In the genomic region with DNA sequence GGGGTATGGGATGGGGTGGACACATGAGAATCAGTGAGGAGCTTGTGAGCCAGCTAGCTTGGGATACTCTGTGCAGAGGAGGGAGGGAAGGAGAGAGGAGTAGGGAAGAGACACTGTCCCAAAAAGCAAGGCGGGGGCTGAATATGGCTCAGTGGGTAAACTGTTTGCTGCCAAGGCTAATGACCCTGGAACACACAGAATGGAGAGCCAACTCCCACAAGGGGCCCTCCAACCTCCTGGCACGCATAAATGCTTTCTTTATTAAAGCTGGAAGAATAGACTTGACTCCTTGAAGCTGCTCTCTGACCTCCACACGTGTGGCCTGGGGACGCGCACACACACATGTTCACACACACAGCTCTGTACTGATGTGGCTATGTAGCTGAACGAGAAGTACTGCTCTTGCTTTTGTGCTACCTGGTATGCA, we compare ENCODE assay signal across 15 mouse cellular contexts. TPM values are rescaled to one million over a fixed set of nuclear protein-coding genes. Genes with fewer than 3 reads are reported as not detected.
A peak's percentile ranks its signal among the peaks of the same experiment; 100 is the strongest.
DNase-seq lines count a peak whose midpoint lies in the region; ATAC-seq and TF ChIP-seq lines count a peak whose summit lies in the region.
"Had no signal": no experiment of that assay in that cellular context is flagged by ENCODE, and none has a peak within 500 bp of the region (broad histone marks: within the 10 kb centered on the region; RNA-seq: fewer than 3 reads in every experiment).

No protein-coding gene starts in this region.

- DNase-seq in forebrain, embryonic 10.5 days (ENCODE audit: extremely low spot score, low spot score): no peak
- DNase-seq in lung, postnatal 36 days: peak; percentile 12
- no peak for DNase-seq in lung, adult 2 months
- DNase-seq in ovary, postnatal 14 days (ENCODE audit: low spot score): peak; percentile 24
- no peak for DNase-seq in urinary bladder, postnatal 10 days (ENCODE audit: low spot score)
- DNase-seq in thymus, adult 18-20 months: no peak
- DNase-seq: cerebellum, postnatal 25 days; heart, adult 2 months; kidney, adult 18-20 months had no signal

- H3K4me3 ChIP-seq in forebrain, embryonic 16.5 days (replicated peaks; ENCODE audit: low read length): no peak overlapping the region
- H3K4me3 ChIP-seq in forebrain, embryonic 10.5 days: no peak overlapping the region
- no peak overlapping the region for H3K4me3 ChIP-seq in lung, adult 2 months (replicated peaks; ENCODE audit: extremely low read depth, low read depth, low read length)
- H3K4me3 ChIP-seq: heart, adult 2 months; layer of hippocampus, adult 2 months; liver, embryonic 15.5 days had no signal

- WGBS in forebrain, embryonic 16.5 days: 44% methylated on average over 6 of the region's 6 CpGs
- 87% methylated on average over 6 of the region's 6 CpGs for whole genome bisulfite sequencing in forebrain, embryonic 10.5 days
- WGBS in lung, adult 2 months: 74% methylated on average over 6 of the region's 6 CpGs

- TF ChIP-seq CTCF in lung, adult 2 months (IDR thresholded peaks at IDR 0.05; ENCODE audit: insufficient read depth, low read length): no peak

- H3K9me3 ChIP-seq in forebrain, embryonic 16.5 days (ENCODE audit: control insufficient read depth, low read length): no peaks in the 10 kb centered on the region
- H3K9me3 ChIP-seq in forebrain, embryonic 10.5 days: no peaks in the 10 kb centered on the region
- H3K9me3 ChIP-seq: liver, embryonic 15.5 days had no signal

- H3K4me2 ChIP-seq in forebrain, embryonic 16.5 days (ENCODE audit: low read length): no peak overlapping the region
- H3K4me2 ChIP-seq: liver, embryonic 15.5 days had no signal

- H3K27me3 ChIP-seq in forebrain, embryonic 16.5 days (replicated peaks; ENCODE audit: control insufficient read depth, insufficient read depth, low read length): no peaks in the 10 kb centered on the region
- H3K27me3 ChIP-seq in forebrain, embryonic 10.5 days (ENCODE audit: poor library complexity, severe bottlenecking): no peaks in the 10 kb centered on the region
- H3K27me3 ChIP-seq: liver, embryonic 15.5 days had no signal

- H3K9ac ChIP-seq in forebrain, embryonic 16.5 days (replicated peaks; ENCODE audit: low read depth, low read length): no peak overlapping the region
- H3K9ac ChIP-seq: liver, embryonic 15.5 days had no signal

- no peaks in the 10 kb centered on the region; the same call in 1 of the 2 replicates for H3K4me1 ChIP-seq in forebrain, embryonic 16.5 days (replicated peaks; ENCODE audit: control insufficient read depth, insufficient read depth, low read length)
- H3K4me1 ChIP-seq in forebrain, embryonic 10.5 days: no peaks in the 10 kb centered on the region
- no peaks in the 10 kb centered on the region; the same call in 1 of the 2 replicates for H3K4me1 ChIP-seq in lung, adult 2 months (ENCODE audit: control insufficient read depth, insufficient read depth, low read length)
- H3K4me1 ChIP-seq: liver, embryonic 15.5 days had no signal

- no peaks in the 10 kb centered on the region for H3K36me3 ChIP-seq in forebrain, embryonic 16.5 days (ENCODE audit: control insufficient read depth, insufficient read depth)
- peaks cover 80% of the 10 kb centered on the region for H3K36me3 ChIP-seq in forebrain, embryonic 10.5 days (replicated peaks)

- H3K27ac ChIP-seq in forebrain, embryonic 16.5 days (ENCODE audit: low read length): no peak overlapping the region
- H3K27ac ChIP-seq in forebrain, embryonic 10.5 days: no peak overlapping the region
- H3K27ac ChIP-seq: heart, adult 2 months; layer of hippocampus, adult 2 months; liver, embryonic 15.5 days had no signal

- ATAC-seq in forebrain, embryonic 16.5 days: peak; percentile 38; the same call in 1 of the 2 replicates
- peak; percentile 57 for ATAC-seq in erythroid progenitor cell, adult 5-6 weeks (replicated peaks; ENCODE audit: low FRiP score, poor library complexity, severe bottlenecking)

- TF ChIP-seq POLR2A in lung, adult 2 months (IDR thresholded peaks at IDR 0.05; ENCODE audit: borderline replicate concordance, extremely low read depth, low read depth, low read length): no peak

RNA-seq across cellular contexts. Expression of gene Gpsm2, which starts 33.1 kb away (rescaled TPM):
- 33.7 and 36.7 TPM in 2 replicates for polyA plus RNA-seq in forebrain, embryonic 16.5 days (2015; fragmentation: Nextera tagmentation; extraction: Ambion mirVana)
- polyA plus RNA-seq in forebrain, embryonic 10.5 days (2016; fragmentation: Nextera tagmentation; extraction: Ambion mirVana): 103 and 104 TPM in 2 replicates
- 2.7 and 5.1 TPM in 2 replicates for polyA plus RNA-seq in lung, adult 2 months (2012; rRNA removed)
- 207 and 218 TPM in 2 replicates for total RNA-seq in erythroid progenitor cell, adult 5-6 weeks (2015; ENCODE audit: low replicate concordance)
- total RNA-seq in erythroid progenitor cell, adult 5-6 weeks (2017; ENCODE audit: low replicate concordance): 236 and 282 TPM in 2 replicates

RNA-seq across cellular contexts. Expression of gene Clcc1, which starts 35.3 kb away (rescaled TPM):
- 48.3 and 56.3 TPM in 2 replicates for polyA plus RNA-seq in forebrain, embryonic 16.5 days (2015; fragmentation: Nextera tagmentation; extraction: Ambion mirVana)
- 73.0 and 73.6 TPM in 2 replicates for polyA plus RNA-seq in forebrain, embryonic 10.5 days (2016; fragmentation: Nextera tagmentation; extraction: Ambion mirVana)
- 35.2 and 50.0 TPM in 2 replicates for polyA plus RNA-seq in lung, adult 2 months (2012; rRNA removed)
- 11.2 and 22.2 TPM in 2 replicates for total RNA-seq in erythroid progenitor cell, adult 5-6 weeks (2015; ENCODE audit: low replicate concordance)
- total RNA-seq in erythroid progenitor cell, adult 5-6 weeks (2017; ENCODE audit: low replicate concordance): 57.4 and 62.3 TPM in 2 replicates

RNA-seq across cellular contexts. Expression of gene Aknad1, which starts 50.4 kb away (rescaled TPM):
- polyA plus RNA-seq in forebrain, embryonic 16.5 days (2015; fragmentation: Nextera tagmentation; extraction: Ambion mirVana): not detected in 2 replicates
- not detected in 2 replicates for polyA plus RNA-seq in forebrain, embryonic 10.5 days (2016; fragmentation: Nextera tagmentation; extraction: Ambion mirVana)
- 0.09 TPM in 1 of 2 replicates, not detected in the other for polyA plus RNA-seq in lung, adult 2 months (2012; rRNA removed)
- 0.42 and 1.1 TPM in 2 replicates for total RNA-seq in erythroid progenitor cell, adult 5-6 weeks (2015; ENCODE audit: low replicate concordance)
- total RNA-seq in erythroid progenitor cell, adult 5-6 weeks (2017; ENCODE audit: low replicate concordance): 4.7 TPM in 1 of 2 replicates, not detected in the other
- total RNA-seq: heart, postnatal 25 days; MEL had no signal

Comparison
In these comparisons a context has a peak if more than half of its experiments do, and no peak if none do; other contexts are left out.
1. DNase-seq: peak in lung, postnatal 36 days (single experiment) and ovary, postnatal 14 days (single experiment); none in forebrain, embryonic 10.5 days (single experiment), lung, adult 2 months (single experiment), urinary bladder, postnatal 10 days (single experiment) and thymus, adult 18-20 months (0 of 2).